Mouse (Mus musculus) monocyte, adult 59 days (primary cell): Measurements from ENCODE around the gene Gm13057. TPM values are rescaled to one million over a fixed set of nuclear protein-coding genes. Genes with fewer than 3 reads are reported as not detected.

ENCODE experiments used
- total RNA-seq, 2 experiments: library from RNA; stranded (reverse); gene quantifications; one replicate each; pipeline ENCODE4 v1.2.4; 2023

Gm13057 gene
- not detected for total RNA-seq

DNA sequence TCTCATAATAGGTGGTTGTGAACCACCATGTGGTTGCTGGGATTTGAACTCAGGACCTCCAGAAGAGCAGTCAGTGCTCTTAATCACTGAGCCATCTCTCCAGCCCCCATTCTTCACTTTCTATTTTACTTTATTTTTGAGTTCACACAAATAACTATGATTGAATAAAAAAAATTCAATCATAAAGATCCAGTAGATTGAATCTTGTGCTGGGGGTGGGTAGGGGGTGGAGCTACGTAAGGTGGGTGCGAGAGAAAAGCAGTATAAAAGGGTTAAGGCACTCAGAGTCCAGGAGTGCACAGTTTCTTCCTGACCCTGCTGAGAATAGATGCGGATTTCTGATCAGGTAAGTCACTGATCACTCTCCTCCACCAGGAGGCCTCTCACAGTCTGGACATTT lies at the start of gene Gm13057, which contains the start of gene BC080695:
Gene Gm13057 (plus strand): TSS at position 310 of the 400 bp plus-strand sequence.
Gene BC080695 (plus strand): TSS at position 301 of the 400 bp plus-strand sequence.

DNA sequence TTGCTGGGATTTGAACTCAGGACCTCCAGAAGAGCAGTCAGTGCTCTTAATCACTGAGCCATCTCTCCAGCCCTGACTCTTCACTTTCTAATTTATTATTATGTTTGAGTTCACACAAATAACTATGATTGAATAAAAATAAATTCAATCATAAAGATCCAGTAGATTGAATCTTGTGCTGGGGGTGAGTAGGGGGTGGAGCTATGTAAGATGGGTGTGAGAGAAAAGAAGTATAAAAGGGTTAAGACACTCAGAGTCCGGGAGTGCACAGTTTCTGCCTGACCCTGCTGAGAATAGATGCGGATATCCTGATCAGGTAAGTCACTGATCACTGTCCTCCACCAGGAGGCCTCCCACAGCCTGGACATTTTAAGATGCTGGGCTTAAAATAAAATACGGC lies 40.5 kb upstream of the Gm13057 start, which contains the start of gene Gm13043:
Gene Gm13043 (plus strand): TSS at position 301 of the 400 bp plus-strand sequence.

GRCm38 (mm10) chr4:143535654-143536053 lies 15.9 kb upstream of the Gm13057 start, which contains the start of gene Gm13040:
Gm13040 (plus strand) TSS chr4:143535954.

Other genes with a start within 250 kb of the Gm13057 start
- gene Lrrc38, start 202.0 kb upstream of the Gm13057 start, total RNA-seq = not detected
- not detected for gene Pramel1, start 157.3 kb upstream of the Gm13057 start, total RNA-seq
- 10 to 100 TPM; 20.1 to 21.9 TPM for gene Pramef8, start 139.3 kb upstream of the Gm13057 start, total RNA-seq
- not detected for gene Oog4, start 101.4 kb upstream of the Gm13057 start, total RNA-seq
- gene Gm13043, start 40.4 kb upstream of the Gm13057 start, total RNA-seq = not detected
- gene Gm13040, start 15.8 kb upstream of the Gm13057 start, total RNA-seq = not detected
- gene BC080695, start within 50 bp of the Gm13057 start, total RNA-seq = not detected
- gene Gm13083, start 63.3 kb downstream of the Gm13057 start, total RNA-seq = not detected
- gene Gm13088, start 105.5 kb downstream of the Gm13057 start, total RNA-seq = not detected
- gene Gm13089, start 151.0 kb downstream of the Gm13057 start, total RNA-seq = not detected
- not detected for gene Gm13078, start 167.7 kb downstream of the Gm13057 start, total RNA-seq
- gene Gm13023, start 237.6 kb downstream of the Gm13057 start, total RNA-seq = not detected